Mouse (Mus musculus) midbrain, embryonic 11.5 days (tissue): ENCODE results near the gene Zfp120. TPM values are rescaled to one million over a fixed set of nuclear protein-coding genes. Genes with fewer than 3 reads are reported as not detected.
A peak's percentile ranks its signal among the peaks of the same experiment; 100 is the strongest.
"Not testable (repeated sequence)": the region's sequence is repeated elsewhere in the genome, so short reads cannot be mapped to it uniquely, and the experiment has no call there.

Experiments
- ATAC-seq: fragments of 200-750 bp; cut with Nextera tagmentation; 2 replicates; pipeline ENCODE4 v1.8.0; 2017; ENCODE audit warnings: moderate TSS enrichment, moderate library complexity; ENCODE audit not compliant: low FRiP score
- DNase-seq: peaks from one replicate; pipeline ENCODE4 v3.0.0; 2015; ENCODE audit warnings: low spot score; ENCODE audit errors: missing footprints
- H3K27ac ChIP-seq: fragments of 300-500 bp; sonication (generic); 2 replicates; pipeline ENCODE4 v1.5.1; 2014; ENCODE audit warnings: low read depth, low read length
- H3K27me3 ChIP-seq: fragments of 300-500 bp; sonication (generic); 2 replicates; pipeline ENCODE4 v1.6.1; 2014; ENCODE audit warnings: mild to moderate bottlenecking, low read length, moderate library complexity, mixed read lengths; ENCODE audit not compliant: control insufficient read depth, insufficient read depth
- H3K36me3 ChIP-seq: fragments of 300-500 bp; sonication (generic); 2 replicates; pipeline ENCODE4 v1.6.1; 2014; ENCODE audit warnings: mild to moderate bottlenecking, low read length, moderate library complexity, mixed read lengths; ENCODE audit not compliant: control insufficient read depth, insufficient read depth
- H3K4me1 ChIP-seq: fragments of 300-500 bp; sonication (generic); 2 replicates; pipeline ENCODE4 v1.6.1; 2014; ENCODE audit warnings: low read length; ENCODE audit not compliant: control insufficient read depth, insufficient read depth
- H3K4me2 ChIP-seq: fragments of 300-500 bp; sonication (generic); 2 replicates; pipeline ENCODE4 v1.6.1; 2014; ENCODE audit warnings: mild to moderate bottlenecking, moderate library complexity
- H3K4me3 ChIP-seq: fragments of 300-500 bp; sonication (generic); 2 replicates; pipeline ENCODE4 v1.5.1; 2014; ENCODE audit warnings: low read depth, low read length
- H3K9ac ChIP-seq: fragments of 300-500 bp; sonication (generic); 2 replicates; pipeline ENCODE4 v1.6.1; 2014; ENCODE audit warnings: low read length
- H3K9me3 ChIP-seq: fragments of 300-500 bp; sonication (generic); 2 replicates; pipeline ENCODE4 v1.6.1; 2016; ENCODE audit warnings: low read length; ENCODE audit not compliant: control insufficient read depth
- WGBS: fragments of 180-500 bp; shearing (Covaris S2); extraction: QIAGEN DNeasy Blood & Tissue Kit; methylation state at CpG from one replicate; pipeline ENCODE4 v1.1.7; 2014; 5-methylcytosine and 5-hydroxymethylcytosine counted together
- polyA plus RNA-seq: library from polyadenylated mRNA; unstranded; fragments of >200 nt; fragmentation: Nextera tagmentation; extraction: Ambion mirVana; gene quantifications from 2 replicates; pipeline ENCODE4 v1.2.1, GENCODE M21; 2014

The Zfp120 gene
- 9.7 and 10.0 TPM in 2 replicates for polyA plus RNA-seq

DNA sequence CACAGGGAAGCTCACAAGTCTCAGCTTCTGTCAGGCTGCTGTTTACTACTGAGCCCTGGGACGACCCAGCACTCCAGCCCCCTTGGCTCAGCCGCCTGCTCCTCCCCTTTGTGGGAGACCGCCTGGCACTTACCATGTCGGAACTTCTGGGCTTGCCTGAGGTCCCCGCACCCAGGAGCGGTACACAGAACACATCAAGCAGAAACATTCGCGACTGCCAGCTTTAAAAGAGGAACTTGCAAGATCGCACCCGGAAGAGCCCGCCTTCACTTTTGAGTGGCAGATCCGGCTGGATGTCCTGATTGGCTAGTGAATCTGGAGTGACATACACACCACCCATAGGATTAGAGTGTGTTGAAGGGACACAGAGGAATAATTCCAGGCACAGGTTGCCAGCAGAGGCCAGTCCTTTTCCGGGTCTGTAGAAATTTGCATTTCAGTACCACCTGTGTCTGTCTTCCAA lies at the start of gene Zfp120:
Gene Zfp120 (minus strand): TSS at position 274 of the 463 bp plus-strand sequence.
- Histone ChIP-seq H3K36me3 (no peaks in the 10 kb centered on the region), H3K27ac (no peak within 1 kb of the TSS), H3K9me3 (no peaks in the 10 kb centered on the region), H3K4me1 (peaks cover 4% of the 10 kb centered on the region), H3K4me2 (peak within 1 kb of the TSS; percentile 63), H3K9ac (peak within 1 kb of the TSS; percentile 82), H3K4me3 (peak within 1 kb of the TSS; percentile 69), H3K27me3 (no peaks in the 10 kb centered on the region)
- WGBS, result under 1% methylated on average over 13 of the region's 13 CpGs
- ATAC-seq (peak; percentile 100), DNase-seq (peak; percentile 96)

DNA sequence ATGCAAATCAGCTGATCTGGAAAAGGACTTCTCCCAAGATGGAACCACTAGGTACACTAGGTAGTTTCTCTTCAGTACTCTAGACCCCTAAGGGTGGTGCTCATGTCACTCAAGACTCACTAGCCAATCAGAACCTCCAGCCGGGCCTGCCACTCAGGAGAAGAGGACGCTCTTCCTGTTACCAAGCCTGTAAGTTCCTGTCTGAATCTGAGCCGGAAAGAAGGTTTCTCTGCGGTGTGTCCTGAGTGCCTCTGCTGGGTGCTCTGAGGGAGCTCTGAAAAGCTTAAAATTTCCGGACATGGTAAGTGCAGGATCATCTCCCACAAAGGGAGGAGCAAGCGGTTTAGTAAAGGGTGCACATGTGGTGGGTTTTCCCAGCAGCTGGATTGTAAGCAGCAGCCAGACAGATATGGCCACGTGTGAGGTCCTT lies 45.1 kb upstream of the Zfp120 start, which contains the start of gene Gm14139:
Gene Gm14139 (plus strand): TSS at position 186 of the 430 bp plus-strand sequence.
- ATAC-seq, H3K4me2 ChIP-seq, DNase-seq, H3K36me3 ChIP-seq, H3K4me1 ChIP-seq, H3K4me3 ChIP-seq, H3K9me3 ChIP-seq, H3K27ac ChIP-seq, H3K27me3 ChIP-seq, H3K9ac ChIP-seq: not testable (repeated sequence)
- WGBS, result 74% methylated on average over 7 of the region's 7 CpGs

DNA sequence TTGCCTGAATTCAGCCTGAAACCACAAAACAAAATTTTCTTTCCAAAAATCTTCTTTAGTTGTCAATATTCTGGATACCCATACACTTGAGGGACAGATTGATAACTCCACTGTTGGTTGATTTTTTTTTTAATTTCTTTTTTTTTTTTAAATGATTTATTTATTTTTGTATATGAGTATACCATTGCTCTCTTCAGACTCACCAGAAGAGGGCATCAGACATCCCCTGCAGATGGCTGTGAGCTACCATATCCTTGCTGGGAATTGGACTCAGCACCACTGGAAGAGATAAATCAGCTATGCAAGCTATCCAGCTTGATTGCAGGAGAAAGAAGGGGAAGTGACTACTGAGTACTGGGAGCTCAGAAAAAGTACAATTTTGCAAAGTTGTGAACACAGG lies 44.5 kb upstream of the Zfp120 start:
- not testable (repeated sequence) for H3K9ac ChIP-seq, ATAC-seq, H3K4me3 ChIP-seq, H3K4me2 ChIP-seq, H3K27ac ChIP-seq, H3K27me3 ChIP-seq, H3K4me1 ChIP-seq, H3K36me3 ChIP-seq, H3K9me3 ChIP-seq, DNase-seq

DNA sequence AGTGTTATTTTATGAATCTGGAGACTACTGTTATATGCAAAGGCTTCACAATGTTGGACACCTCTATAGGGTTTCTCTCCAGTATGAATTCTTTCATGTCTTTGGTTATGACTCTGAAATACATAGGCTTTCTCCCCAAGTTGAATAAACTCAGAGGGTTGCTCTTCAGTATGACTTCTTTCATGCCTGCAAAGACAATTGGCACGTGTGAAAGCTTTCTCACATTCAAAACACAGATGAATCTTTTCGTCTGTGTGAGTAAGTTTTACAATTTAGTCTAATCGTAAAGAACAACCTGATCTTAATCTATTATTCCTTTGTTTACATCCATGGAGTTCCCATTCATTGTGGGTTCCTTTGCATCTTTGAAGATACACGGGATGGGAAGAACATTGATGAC lies 43.1 kb upstream of the Zfp120 start, which contains the start of gene Gm10770:
Gene Gm10770 (minus strand): TSS at position 101 of the 400 bp plus-strand sequence.
- WGBS, result 80% methylated on average over 4 of the region's 4 CpGs
- H3K4me2 ChIP-seq, H3K27me3 ChIP-seq, DNase-seq, H3K9ac ChIP-seq, H3K27ac ChIP-seq, ATAC-seq, H3K4me3 ChIP-seq, H3K4me1 ChIP-seq, H3K36me3 ChIP-seq, H3K9me3 ChIP-seq: not testable (repeated sequence)

DNA sequence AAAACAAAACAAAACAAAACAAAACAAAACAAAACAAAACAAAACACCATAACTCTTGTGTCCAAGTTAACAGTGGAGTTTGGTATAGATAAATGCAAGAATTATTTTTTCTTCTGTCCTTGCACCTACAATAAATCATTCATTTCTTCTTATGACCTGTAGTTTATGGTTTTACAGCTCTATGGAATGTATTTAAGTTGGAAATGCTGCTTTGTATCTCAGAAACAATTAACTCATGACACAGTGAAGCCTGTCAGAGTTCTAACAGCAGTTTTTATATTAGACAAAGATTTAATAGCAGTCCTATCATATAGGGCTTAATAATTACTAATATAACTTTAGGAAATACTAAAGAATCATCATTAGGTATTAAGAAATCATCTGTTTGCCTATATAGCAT lies 37.3 kb upstream of the Zfp120 start:
- no peak overlapping the region for H3K4me3 ChIP-seq
- ATAC-seq, result no peak
- H3K27ac ChIP-seq, result no peak overlapping the region
- no peak for DNase-seq
- no peak overlapping the region for H3K9ac ChIP-seq
- H3K4me2 ChIP-seq, result no peak overlapping the region
- peaks cover 4% of the 10 kb centered on the region; the same call in 1 of the 2 replicates for H3K9me3 ChIP-seq
- H3K36me3 ChIP-seq, result no peaks in the 10 kb centered on the region
- no peaks in the 10 kb centered on the region for H3K4me1 ChIP-seq
- no peaks in the 10 kb centered on the region for H3K27me3 ChIP-seq

DNA sequence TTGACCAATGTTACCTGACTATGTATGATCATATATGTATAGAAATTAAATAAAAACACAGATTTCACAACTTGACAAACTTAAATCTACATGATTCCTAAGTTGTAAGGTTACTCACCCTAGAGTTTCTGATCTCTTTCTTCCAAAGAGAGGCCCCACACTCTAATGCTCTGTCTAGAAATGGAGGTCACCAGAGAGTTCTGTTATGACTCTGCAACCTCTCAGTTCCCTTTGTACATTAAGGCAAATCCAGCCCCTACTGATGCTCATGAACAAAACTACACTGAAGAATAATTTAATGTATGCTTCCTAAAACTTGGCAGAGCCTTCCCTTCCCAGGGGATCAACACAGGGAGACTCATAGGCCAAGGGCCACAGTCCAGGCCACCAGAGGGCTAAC lies 30.2 kb upstream of the Zfp120 start:
- Histone ChIP-seq H3K27ac (no peak overlapping the region), H3K4me1 (no peaks in the 10 kb centered on the region), H3K9ac (no peak overlapping the region), H3K27me3 (no peaks in the 10 kb centered on the region), H3K4me3 (no peak overlapping the region), H3K36me3 (no peaks in the 10 kb centered on the region), H3K9me3 (no peaks in the 10 kb centered on the region), H3K4me2 (no peak overlapping the region)
- ATAC-seq (no peak), DNase-seq (no peak)

DNA sequence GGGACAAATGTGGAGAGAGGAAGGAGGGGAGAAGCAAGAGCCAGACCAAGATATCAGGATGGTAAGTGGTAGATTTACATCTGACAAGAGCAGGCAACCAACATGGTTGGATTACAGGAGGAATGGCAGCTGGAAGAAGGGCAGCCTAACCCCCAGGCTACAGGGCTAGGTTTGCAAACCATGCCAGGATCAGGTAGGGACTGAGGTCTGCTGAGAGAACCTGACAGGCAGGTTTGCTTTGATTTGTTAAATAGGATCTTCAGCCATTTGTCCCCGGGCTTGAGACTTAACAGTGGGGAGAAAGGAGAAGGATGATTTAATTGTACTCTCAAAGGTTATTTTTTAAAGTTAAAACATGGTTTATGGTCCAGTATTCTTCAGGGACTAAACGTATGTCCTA lies 3.7 kb downstream of the Zfp120 start:
- Histone ChIP-seq H3K9me3 (peaks cover 3% of the 10 kb centered on the region; the same call in 1 of the 2 replicates), H3K4me3 (no peak overlapping the region), H3K4me2 (no peak overlapping the region), H3K27me3 (no peaks in the 10 kb centered on the region), H3K36me3 (no peaks in the 10 kb centered on the region), H3K27ac (no peak overlapping the region), H3K4me1 (peaks cover 4% of the 10 kb centered on the region), H3K9ac (no peak overlapping the region)
- 93% methylated on average over 2 of the region's 2 CpGs for WGBS
- DNase-seq (no peak), ATAC-seq (no peak)

DNA sequence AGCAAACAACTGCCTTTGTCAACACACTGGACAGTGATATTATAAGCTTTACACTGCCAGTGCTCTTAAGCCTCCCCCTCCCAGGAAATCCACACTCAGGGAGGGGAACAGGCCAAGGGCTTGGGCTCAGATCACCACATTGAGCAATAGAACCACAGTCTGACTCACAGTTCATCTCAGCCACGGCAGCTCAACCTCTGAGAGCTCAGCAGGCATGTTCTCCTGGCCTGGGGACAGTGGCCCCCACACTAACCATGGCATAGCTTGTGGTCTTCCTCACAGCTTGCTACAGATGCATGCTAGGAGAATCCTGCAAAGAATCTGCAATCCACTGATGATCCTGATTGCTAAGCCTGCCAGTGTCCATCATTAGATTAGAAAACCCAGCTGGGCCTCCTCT lies 4.5 kb downstream of the Zfp120 start:
- H3K4me2 ChIP-seq, H3K36me3 ChIP-seq, H3K27me3 ChIP-seq, H3K27ac ChIP-seq, H3K9ac ChIP-seq, DNase-seq, H3K9me3 ChIP-seq, H3K4me3 ChIP-seq, H3K4me1 ChIP-seq, ATAC-seq: not testable (repeated sequence)
- WGBS, result 79% methylated on average over 1 of the region's 1 CpGs

DNA sequence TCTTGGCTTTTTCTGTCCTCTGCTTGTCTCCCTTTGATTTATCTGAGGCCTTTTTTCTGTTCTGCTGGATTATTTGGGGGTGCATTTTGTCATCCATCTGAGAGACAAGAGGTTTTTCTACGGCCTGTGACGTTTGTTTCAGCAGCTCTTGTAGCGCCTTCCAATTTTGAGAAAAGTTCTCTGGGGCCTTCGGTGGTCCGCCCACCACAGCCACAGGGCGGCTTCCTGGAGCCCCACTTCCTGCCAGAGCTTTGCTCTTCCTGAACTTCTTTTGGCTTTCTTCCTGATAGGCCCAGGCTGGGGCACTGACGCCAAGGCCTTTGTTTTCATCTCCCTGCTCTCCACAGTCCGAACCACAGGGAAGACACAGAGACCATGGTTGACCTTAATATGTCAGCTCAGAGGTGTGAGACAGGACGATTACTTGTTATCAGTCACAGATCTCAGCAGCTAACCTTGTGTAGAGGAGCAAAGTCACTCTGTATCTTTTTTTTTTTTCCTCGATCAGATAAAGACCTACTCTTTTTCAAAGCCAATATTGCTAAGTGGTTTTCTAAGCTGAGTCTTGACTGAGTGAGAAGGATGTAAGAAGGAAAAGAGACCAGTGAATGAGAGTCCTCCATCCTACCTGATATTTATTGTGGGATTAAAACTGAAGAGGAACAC lies 25.1 kb downstream of the Zfp120 start:
- Histone ChIP-seq H3K4me3 (no peak overlapping the region), H3K4me2 (no peak overlapping the region), H3K9ac (no peak overlapping the region), H3K9me3 (peaks cover 5% of the 10 kb centered on the region), H3K27ac (no peak overlapping the region), H3K36me3 (peaks cover 6% of the 10 kb centered on the region; the same call in 1 of the 2 replicates), H3K4me1 (no peaks in the 10 kb centered on the region), H3K27me3 (no peaks in the 10 kb centered on the region)
- 86% methylated on average over 10 of the region's 10 CpGs for WGBS
- no peak for ATAC-seq
- DNase-seq, result no peak
